Mouse (Mus musculus) adrenal gland, postnatal 4 days (tissue): ENCODE results near the gene Sox13. TPM values are rescaled to one million over a fixed set of nuclear protein-coding genes. Genes with fewer than 3 reads are reported as not detected.

Source experiments
- DNase-seq, 2 experiments: peaks; one replicate each; pipeline ENCODE4 v3.0.0; 2021 to 2022; ENCODE audit warnings: low spot score in 2 of 2, mixed read lengths in 2 of 2
- long read RNA-seq, 2 experiments: library from polyadenylated mRNA; stranded (forward); transcript quantifications; one replicate each; pipeline ENCODE4 v2.0.0; 2021
- total RNA-seq, 2 experiments: library from RNA; stranded (reverse); gene quantifications; 2 replicates each; pipeline ENCODE4 v1.2.3; 2021

Gene Sox13
- 10 to 100 TPM; 26.0 to 35.2 TPM for total RNA-seq
- long read RNA-seq, experiment 1, partial matches to known transcripts = 0 of 1 reads
- long read RNA-seq, experiment 1, other reads (novel, unspliced or antisense) = 1 of 1 reads
- long read RNA-seq, experiment 2, partial matches to known transcripts = 5 of 9 reads
- long read RNA-seq, experiment 2, other reads (novel, unspliced or antisense) = 3 of 9 reads

GRCm38 (mm10) chr1:133423543-133424480 is at the start of gene Sox13:
TSS of gene Sox13 (minus strand) at chr1:133424377.
- peak in 1 of 2 experiments; percentile 44 for DNase-seq

DNA sequence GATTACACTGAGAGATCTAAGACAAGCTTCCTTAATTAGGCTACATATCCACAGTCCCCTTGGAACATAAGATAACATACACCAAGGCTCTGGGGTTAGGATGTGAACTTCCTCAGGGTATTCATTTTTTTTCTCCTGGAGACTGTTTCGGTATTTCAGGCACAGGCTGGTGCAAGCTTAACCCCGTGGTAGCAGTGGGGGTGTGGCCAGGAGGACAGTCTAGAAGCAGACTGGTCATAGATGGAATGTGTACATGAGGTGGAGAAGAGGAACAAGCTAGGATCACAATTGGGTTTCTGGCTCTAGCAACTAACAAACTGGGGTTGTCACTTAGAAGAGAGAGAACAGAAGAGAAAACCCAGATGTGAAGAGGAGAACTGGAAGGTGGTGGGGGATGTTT is 47.4 kb upstream of the Sox13 start:
- DNase-seq = no peak

GRCm38 (mm10) chr1:133471086-133471485 is 46.9 kb upstream of the Sox13 start:
- no peak for DNase-seq

DNA sequence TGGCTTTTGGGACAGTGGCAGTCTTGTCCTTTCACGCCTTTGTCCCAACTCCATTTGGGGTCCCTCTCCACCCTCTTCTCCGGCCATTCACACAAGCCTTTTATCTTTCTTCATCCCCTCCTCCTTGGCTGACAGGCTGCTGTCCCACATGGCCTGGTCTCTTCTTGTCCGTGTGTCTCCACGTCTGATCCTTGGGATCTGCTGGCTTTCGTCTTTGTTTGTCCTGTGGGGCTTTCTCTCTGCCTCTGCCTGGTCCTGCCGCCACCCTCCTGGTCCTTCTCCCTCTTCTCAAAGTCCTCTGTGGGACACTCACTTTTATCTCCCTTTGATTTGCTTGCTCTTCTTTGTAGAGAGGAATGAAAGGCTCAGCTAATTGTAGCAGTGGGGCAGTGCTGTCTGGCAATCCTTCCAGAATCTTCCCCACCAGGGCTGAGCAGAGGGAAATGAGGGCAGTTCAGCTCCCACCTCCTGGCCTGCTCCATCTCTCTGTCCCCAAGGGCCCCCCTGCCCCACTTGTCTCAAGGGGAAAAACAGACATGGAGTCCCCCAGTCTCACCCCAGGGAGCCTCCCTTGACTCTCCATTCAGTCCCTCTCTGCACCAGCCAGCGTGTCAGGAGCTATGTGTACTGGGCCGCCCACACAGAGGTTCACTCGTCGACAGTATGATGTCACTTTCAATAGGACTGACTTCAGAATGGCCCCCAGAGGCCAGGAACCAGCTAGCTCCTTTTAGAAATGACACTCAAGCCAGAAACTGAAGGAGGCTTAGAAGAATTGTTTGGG is 46.3 kb upstream of the Sox13 start:
- DNase-seq = no peak

- DNase-seq = no peak
Observed at GRCm38 (mm10) chr1:133469213-133469612, 45.0 kb upstream of the Sox13 start.

GRCm38 (mm10) chr1:133468751-133469150 is 44.6 kb upstream of the Sox13 start:
- no peak for DNase-seq

DNA sequence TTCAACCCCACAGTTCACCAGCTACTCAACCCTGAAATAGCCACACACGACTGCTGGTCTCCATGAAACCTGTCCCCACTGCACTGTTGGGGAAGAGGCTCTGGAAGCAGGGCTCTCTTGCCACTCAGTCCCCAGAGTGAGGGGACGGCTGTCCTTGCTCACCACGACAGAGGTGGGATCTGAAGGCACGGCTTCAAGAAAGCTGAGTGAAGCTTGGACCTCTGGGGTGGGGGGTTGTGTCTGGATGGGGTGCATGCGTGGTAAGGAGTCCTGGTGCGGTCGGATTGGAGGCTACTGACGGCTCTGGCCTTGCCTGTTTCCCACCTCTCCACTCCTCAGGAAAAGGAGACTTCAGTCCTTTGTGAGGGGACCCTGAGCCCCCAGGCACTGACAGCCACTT is 43.7 kb upstream of the Sox13 start:
- no peak for DNase-seq

DNA sequence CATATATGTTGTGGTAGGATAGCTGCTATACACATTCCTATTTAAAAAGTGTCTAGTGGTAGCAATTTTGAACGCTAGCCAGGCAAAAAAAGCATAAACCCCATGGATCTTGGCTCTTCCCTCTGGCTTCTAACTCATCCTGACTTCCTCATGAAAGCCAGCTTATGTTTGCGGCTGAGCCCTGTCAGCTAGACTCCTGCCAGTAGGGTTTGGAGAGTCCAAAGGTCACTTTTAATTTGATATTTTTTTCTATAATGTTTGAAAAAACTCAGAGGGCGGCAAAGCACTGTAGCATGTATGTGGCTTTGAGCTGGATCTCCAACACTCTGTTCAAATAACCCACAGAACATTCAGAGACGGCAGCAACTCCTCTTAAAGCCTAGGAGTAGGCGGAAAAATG is 39.0 kb upstream of the Sox13 start:
- no peak for DNase-seq

DNA sequence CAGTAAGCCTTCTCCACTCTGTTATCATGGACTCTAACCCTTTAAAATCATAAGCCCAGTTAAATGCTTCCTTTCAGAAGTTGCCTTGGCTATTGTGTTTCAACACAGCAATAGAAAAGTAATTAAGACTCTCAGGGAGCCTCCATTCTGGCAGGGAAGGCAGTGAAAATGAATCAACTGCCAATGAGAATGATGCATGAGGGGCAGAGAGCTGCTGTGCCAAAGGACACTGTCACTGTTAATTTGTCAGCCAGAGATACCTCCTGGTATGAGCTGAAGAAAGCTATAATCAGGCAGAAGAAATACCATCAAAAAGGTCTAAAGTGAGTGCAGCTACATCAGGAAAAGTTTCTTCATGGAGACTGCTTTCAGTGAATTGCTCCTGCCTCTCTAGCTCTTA is 36.8 kb upstream of the Sox13 start:
- no peak for DNase-seq

DNA sequence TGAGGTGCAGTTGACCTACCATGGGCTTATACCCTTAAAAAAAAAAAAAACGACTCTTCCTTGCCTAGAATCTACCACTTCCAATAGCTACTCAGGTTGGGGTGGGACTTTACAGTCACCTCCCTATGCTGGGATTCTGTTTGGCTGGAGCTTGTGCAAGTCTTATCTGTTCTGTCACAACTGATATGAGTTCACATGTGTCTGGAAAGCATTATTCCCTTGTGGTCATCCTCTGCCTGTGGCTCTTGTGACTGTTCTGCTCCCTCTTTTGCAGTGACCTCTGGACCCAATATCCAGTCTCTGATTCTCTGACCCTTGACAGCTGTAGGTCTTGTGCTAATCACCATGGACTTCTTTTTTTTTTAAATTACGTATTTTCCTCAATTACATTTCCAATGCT is 31.9 kb upstream of the Sox13 start:
- DNase-seq = no peak

- DNase-seq = no peak
Observed at GRCm38 (mm10) chr1:133452564-133453165, 28.5 kb upstream of the Sox13 start.

GRCm38 (mm10) chr1:133451869-133452563 is 27.8 kb upstream of the Sox13 start:
- DNase-seq = no peak

DNA sequence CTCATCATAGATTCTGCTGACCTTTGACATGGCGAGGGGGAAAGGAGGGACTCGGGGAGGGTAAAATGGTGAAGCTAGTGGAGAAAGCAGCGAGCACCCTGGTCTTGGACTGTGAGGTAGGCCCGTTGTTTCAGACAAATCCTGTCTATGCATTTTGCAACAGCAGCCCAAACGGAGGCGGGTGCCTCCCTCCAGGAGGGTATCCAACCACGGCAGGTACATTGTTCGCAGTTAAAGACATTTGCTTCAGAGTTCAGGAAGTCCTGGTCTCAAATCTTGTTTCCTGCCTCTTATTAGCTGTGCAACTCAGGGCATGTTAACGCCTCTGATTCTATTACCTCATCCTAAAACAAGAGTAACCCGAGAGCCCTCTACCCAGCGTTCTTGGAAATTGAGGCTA is 26.8 kb upstream of the Sox13 start:
- DNase-seq = no peak

DNA sequence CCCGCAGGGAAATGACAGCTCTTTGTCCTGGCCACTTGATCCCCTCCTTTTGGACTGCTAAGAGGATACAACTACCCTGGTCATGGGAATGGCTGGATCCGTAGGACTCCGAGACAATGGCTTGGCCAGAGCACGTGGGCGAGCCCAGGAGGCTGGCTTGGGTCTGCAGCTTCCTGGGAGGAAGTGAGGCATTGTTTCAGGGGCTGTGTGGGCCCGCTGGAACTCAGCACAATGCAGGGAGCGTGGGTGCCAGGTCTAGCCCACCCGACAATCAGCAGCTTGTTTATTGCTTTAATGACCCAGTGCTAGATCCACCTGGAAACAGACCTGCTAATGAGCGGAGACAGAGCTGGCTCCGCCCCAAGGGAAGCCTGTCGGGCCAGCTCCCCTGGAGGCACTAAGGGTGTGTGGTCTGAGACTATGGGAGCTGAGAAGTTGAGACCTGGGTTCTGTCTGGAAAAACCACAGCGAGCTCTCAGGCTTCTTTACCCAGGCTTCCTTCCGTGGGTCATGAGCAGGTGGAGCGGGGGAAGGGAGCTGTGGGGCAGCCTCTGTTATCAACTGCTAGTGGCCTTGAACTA is 24.3 kb upstream of the Sox13 start:
- no peak for DNase-seq

DNA sequence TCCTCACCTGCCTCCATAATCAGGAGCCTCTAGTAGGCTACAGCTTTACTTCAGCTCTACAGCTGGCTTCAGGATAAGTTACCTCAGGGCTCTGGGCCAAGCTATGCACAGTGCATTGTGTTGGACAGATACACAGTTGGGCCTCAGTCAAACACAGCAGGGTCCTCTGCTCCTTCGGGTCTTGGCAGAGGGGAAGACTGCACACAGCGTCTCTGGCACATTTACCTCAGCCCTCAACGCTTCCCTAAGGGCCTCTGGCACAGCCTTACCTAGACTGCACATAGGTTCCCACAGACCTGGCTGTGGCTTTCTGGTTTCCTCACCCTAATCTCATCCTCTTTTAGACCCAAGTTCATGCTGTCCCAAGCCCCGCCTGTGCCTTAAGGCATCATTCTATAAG is 22.1 kb upstream of the Sox13 start:
- no peak for DNase-seq

- DNase-seq = no peak
Observed at GRCm38 (mm10) chr1:133444315-133444714, 20.1 kb upstream of the Sox13 start.

GRCm38 (mm10) chr1:133437916-133438683 is 13.9 kb upstream of the Sox13 start:
- DNase-seq = no peak

DNA sequence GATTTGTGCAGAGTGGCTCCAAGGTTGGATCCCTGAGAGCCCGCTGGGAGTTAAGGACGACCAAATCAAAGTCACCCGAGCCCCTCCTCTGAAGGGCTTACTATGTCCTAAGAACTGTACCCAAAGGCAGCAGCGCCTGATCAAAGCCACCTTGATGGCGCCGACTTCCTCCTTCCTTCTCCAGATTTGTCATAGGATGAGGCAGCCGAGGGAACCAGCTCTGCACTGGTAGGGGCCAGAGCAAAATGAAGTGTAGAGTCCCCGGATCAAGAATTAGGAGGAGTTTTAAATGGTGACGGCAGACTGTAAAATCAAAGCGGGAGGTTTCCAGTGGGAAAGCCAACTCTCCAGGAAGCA is 10.6 kb upstream of the Sox13 start:
- no peak for DNase-seq

- peak in 1 of 2 experiments; percentile 28 for DNase-seq
Observed at GRCm38 (mm10) chr1:133434018-133434755, 10.0 kb upstream of the Sox13 start.
